Mouse (Mus musculus) testis, postnatal 10 days (tissue): ENCODE measurements around the gene Car5b.

Experiments used
- DNase-seq: peaks from one replicate; pipeline ENCODE4 v3.0.0; 2021; ENCODE audit warnings: low spot score

Car5b gene

GRCm38 (mm10) chrX:163958467-163958875 lies 69.3 kb downstream of the Car5b start, which contains the start of gene Zrsr2:
Gene Zrsr2, minus strand, starts transcription at chrX:163958661.
- DNase-seq = peak; percentile 92

- peak; percentile 77 for DNase-seq
Measured at GRCm38 (mm10) chrX:163957803-163958466, 69.9 kb downstream of the Car5b start.

- DNase-seq = no peak
Measured at GRCm38 (mm10) chrX:163957381-163957780, 70.4 kb downstream of the Car5b start.

- no peak for DNase-seq
Measured at GRCm38 (mm10) chrX:163951618-163952017, 76.2 kb downstream of the Car5b start.

GRCm38 (mm10) chrX:163944381-163944780 lies 83.4 kb downstream of the Car5b start:
- no peak for DNase-seq

GRCm38 (mm10) chrX:163938587-163938986 lies 89.2 kb downstream of the Car5b start:
- DNase-seq = no peak

- DNase-seq = no peak
Measured at GRCm38 (mm10) chrX:163934731-163935130, 93.1 kb downstream of the Car5b start.

GRCm38 (mm10) chrX:163929550-163929949 lies 98.2 kb downstream of the Car5b start:
- DNase-seq = no peak
